Mouse (Mus musculus) NIH3T3 (cell line): ENCODE results near the gene Wfdc10.
"Not testable (repeated sequence)": the region's sequence is repeated elsewhere in the genome, so short reads cannot be mapped to it uniquely, and the experiment has no call there.

ENCODE experiments used
- DNase-seq: peaks from one replicate; pipeline ENCODE4 v3.0.0-alpha.2; 2012; ENCODE audit warnings: low read depth

The Wfdc10 gene

GRCm38 (mm10) chr2:164655858-164656257, at the start of gene Wfdc10:
Wfdc10 (plus strand) TSS chr2:164656046.
- DNase-seq: peak; percentile 31

DNA sequence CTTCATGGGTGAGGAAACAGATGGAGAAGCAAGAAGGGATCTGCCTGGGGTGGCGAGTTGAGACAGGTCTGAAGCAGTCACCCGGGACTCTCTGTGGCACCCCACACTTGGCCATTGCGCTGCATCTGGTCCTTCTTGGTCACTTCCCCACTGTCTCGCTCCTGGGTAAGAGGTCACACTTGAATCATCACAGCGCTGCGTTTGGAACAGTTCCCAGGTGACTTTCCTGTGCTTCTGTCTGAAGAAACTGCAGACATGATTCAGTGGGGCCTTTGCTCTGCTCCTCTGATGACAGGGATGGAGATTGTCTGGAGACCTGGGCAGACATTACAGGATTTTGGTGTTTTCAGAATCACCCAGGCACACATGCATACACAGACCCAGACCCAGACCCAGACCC, 47.1 kb upstream of the Wfdc10 start:
- peak; percentile 24 for DNase-seq

- not testable (repeated sequence) for DNase-seq
Measured at GRCm38 (mm10) chr2:164613471-164613870, 42.4 kb upstream of the Wfdc10 start, which contains the start of the genes Wfdc6b and Wfdc8. Wfdc6b (plus strand) TSS chr2:164613522. Wfdc8 (minus strand) TSS chr2:164613626.

GRCm38 (mm10) chr2:164615386-164615785, 40.5 kb upstream of the Wfdc10 start:
- DNase-seq: no peak

DNA sequence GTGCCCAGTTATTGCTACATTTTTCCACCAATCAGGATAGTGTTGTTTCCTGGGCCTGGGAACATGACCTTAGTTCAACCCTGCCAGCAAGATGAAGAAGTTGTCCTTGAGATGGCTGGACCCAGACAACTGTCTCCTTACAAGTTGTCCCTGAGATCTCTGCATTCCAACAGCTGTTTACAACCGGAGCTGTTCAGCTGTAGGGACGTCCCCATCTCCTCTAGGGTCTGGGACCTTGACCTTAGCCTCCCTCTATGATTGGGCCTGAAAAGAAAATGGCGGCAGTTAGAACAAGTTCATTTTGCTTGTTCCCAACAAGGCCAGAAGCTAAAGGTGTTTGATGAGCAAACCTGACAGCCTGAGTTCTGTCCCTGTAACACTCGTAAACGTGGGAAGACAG, 36.8 kb upstream of the Wfdc10 start:
- DNase-seq: no peak

- no peak for DNase-seq
Measured at GRCm38 (mm10) chr2:164621775-164622174, 34.1 kb upstream of the Wfdc10 start.

- DNase-seq: no peak
Measured at GRCm38 (mm10) chr2:164635266-164635665, 20.6 kb upstream of the Wfdc10 start.

DNA sequence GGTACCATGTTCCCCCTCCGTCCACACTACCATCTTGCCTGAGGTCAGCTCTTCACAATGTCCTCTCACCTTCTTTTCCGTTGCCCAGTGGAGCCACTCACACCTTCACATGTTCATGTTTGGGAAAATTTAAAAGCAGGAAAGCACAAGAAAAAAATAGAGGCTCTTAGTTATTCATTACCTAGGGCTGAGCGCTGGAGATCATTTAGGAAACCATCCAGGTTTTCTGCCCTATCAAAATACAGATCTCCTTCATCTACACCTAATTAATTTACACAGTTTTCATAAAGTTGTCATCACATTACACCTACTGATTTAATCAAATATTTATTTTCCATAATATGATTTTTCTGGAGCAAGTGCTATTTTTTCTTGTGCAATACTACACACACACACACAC, 17.1 kb upstream of the Wfdc10 start, which contains the start of gene Wfdc16:
Gene Wfdc16 (minus strand): TSS at position 101 of the 400 bp plus-strand sequence.
- DNase-seq: no peak

DNA sequence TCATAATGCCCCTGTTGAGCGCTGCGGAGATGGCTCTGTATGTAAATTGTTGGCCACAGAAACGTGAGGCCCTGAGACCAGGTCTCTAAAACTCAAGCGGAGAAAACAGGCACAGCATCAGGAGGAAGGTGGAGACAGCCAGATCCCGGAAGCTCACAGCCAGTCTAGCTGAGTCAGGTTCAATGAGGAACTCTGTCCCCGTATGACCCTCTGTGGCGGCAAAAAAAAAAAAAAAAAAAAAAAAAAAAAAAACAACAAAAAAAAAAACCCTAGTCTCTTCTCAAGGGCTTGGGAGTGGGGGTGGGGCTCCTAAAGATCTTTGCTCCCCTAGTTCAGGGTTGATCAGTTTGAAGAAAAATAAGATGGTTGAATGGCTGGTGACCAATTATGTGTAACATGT, 14.7 kb upstream of the Wfdc10 start:
- no peak for DNase-seq

GRCm38 (mm10) chr2:164641881-164642673, 13.8 kb upstream of the Wfdc10 start:
- DNase-seq: no peak

- DNase-seq: no peak
Measured at GRCm38 (mm10) chr2:164656483-164656882, 637 bp downstream of the Wfdc10 start, which contains the start of gene Wfdc9. Wfdc9 (minus strand) TSS chr2:164656583.

DNA sequence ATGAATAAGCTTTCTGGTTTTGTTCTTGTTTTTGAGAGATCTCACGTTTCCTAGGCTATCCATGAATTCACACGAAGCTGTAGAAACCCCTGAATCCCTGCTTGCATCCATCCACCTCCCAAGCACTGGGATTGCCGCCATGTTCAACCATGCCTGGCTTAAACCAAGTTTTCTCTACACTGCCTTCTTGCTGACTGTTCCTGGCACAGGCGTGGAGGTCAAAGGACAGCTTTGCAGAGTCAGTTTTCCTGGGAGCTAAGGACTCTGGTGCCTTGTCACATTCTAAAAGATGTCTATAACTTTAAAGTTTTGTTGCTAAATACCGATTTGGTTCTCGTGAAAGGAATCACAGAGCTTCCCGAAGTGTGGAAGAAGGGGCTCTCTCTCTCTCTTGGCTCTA, 9.0 kb downstream of the Wfdc10 start:
- no peak for DNase-seq

DNA sequence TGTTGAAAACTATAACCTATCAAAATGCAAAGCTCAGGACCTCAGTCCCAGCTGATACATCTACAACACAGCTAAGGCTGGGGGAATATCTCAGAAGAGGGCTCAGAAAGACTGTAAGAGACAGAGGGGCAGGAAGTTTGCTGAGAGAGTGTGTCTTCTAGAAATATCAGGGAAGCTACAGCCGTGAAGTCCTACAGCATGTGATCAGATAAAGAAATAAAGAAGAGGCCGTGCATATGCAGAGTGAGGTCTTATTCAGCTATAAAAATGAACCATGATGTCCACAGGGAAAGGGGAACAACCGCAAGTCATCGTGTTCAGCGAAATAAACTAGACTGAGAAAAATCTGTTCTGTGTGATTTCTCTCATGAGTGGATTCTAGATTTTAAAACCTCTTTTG, 14.4 kb downstream of the Wfdc10 start:
- DNase-seq: no peak

DNA sequence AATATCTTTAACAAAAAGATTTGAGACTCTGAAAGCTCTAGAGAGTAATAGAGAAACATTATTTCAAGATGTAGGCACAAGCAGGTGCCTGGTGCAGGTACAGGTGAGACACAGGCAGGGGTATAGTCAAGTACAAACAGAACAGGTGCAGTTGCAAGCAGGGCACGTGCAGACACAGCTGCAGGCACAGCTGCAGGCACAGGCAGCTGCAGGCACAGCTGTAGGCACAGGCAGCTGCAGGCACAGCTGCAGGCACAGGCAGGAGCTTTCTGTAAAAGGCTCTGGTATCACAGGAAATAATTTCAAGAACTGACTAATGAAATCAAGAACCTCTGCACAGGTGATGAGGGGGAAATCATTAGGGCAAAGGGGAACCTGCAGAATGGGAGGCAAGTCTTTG, 15.1 kb downstream of the Wfdc10 start:
- DNase-seq: no peak

DNA sequence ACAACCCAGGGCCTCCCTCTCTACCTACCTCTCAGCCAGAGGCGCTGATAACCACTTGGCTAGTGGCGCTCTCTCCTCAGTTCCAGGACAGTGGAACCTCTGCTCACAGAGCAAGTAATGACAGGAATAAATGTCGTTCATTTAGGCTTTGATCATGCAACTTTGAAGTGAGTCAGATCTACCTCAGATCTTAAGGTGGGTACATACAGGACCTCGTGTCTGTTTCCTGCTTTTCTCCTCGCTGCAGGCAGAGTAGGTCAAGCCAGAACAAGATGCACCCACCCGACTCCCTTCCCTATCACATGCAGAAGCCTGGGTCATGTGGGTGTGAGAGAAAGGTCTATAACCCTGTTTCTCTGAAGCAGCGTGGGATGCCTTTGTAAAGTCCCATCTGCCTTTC, 18.1 kb downstream of the Wfdc10 start, which contains the start of gene Wfdc11:
Gene Wfdc11 (minus strand): TSS at position 101 of the 400 bp plus-strand sequence.
- no peak for DNase-seq

DNA sequence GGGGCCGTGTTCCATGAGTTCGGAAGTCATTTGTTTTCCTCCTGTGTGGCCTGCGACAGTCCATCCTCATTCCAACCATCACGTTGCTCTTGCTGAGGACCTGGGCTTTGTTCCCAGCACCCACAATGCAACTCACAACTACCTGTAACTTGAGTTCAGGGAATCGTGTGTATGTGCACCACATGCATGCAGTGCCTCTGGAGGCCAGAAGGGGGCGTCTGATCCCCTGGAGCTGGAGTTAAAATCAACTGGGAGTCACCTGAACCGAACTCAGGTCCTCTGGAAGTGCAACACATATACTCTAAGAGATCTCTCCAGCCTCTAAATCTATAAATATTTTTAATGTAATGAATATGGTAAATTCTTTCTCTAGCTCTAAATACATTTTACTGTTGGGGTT, 20.3 kb downstream of the Wfdc10 start:
- DNase-seq: no peak

DNA sequence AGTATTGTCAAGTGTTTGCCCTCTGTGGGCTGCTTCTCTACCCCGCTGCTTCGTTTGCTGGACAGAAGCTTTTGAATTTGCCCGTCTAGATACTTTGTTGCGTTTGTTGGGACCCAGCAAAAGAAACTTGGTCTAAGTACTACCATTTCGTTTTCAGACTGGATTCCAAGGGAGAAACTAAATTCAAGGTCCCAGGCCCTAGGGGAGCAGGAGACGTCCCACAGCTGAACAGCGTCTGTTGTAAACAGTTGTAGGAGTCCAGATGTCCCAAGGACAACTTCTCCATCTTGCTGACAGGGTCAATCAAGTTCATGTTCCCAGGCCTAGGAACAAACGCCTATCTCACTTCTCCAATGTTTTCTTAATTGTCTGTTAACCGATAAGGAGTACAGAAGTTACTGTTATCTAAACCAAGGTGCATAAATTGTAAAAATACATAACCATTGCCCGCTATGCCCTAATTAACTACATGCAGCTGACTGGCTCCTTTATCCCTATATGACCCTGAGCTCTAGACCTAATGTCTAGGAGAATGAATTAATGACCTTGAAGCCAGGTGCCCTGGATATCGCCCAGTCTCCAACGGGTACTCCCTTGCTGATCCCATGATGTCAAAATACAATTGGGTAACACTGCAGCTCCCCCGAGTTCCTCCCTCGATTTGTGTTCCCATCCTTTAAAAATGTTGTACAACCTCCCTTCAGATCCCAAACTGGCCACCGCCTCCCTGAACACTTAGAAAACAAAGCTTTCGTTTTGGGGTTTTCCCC, 21.3 kb downstream of the Wfdc10 start:
- DNase-seq: no peak

GRCm38 (mm10) chr2:164678848-164679625, 23.2 kb downstream of the Wfdc10 start:
- DNase-seq: peak; percentile 67

- DNase-seq: no peak
Measured at GRCm38 (mm10) chr2:164679906-164680305, 24.1 kb downstream of the Wfdc10 start.

DNA sequence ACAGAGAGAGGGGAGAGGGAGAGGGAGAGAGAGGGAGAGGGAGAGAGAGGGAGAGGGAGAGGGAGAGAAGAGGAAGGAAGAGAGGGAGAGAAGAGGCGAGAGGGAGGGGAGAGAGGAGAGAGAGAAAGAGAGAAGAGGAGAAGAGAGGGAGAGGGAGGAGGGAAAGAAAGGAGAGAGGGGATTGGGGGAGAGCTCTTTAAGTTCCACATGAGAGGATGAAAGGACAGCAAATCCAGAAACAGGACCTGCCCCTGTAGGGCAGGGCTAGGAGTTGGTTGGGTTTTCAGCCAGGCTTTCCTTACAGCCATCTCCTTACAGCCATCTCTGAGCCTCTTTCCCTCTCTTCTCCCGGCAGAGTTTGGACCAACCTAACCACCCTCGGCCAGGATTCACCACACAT, 29.0 kb downstream of the Wfdc10 start, which contains the start of gene Wfdc13:
Gene Wfdc13 (plus strand): TSS at position 301 of the 400 bp plus-strand sequence.
- no peak for DNase-seq

DNA sequence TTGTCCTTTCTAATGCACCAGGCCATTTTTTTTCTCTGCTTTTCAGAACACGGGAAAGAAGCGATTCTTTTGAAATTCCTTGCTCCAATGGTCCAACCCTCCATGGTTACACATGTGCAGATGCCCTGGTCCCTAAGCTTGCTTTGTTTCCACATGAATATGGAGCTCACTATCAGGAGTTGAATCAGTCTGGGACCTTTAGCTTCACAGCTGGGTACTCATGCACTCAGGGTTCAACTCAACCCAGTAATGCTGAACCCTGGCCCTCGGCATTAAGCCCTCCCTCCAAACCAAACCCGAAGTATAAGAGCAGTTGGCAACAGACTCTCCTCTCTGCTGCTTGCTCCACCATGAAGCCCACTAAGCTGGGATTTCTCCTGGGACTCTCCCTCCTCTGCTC, 42.4 kb downstream of the Wfdc10 start, which contains the start of gene Spint4:
Gene Spint4 (plus strand): TSS at position 301 of the 400 bp plus-strand sequence.
- DNase-seq: no peak

GRCm38 (mm10) chr2:164700959-164701358, 45.1 kb downstream of the Wfdc10 start:
- DNase-seq: no peak
